Mouse (Mus musculus) myocyte (in vitro differentiated cells): ENCODE results near the gene Jmjd4. TPM values are rescaled to one million over a fixed set of nuclear protein-coding genes. Genes with fewer than 3 reads are reported as not detected.

Source experiments
- H3K27me3 ChIP-seq: one replicate; pipeline ENCODE4 v1.6.1; 2011; ENCODE audit not compliant: control insufficient read depth, insufficient read depth, insufficient read length
- H3K36me3 ChIP-seq: one replicate; pipeline ENCODE4 v1.6.1; 2011; ENCODE audit not compliant: control insufficient read depth, insufficient read depth
- H3K4me2 ChIP-seq: one replicate; pipeline ENCODE4 v1.6.1; 2011; ENCODE audit warnings: low read depth, control low read depth
- H3K4me3 ChIP-seq: one replicate; pipeline ENCODE4 v1.5.1; 2011; ENCODE audit warnings: mild to moderate bottlenecking, control low read depth, moderate library complexity
- H3K79me2 ChIP-seq: one replicate; pipeline ENCODE4 v1.6.1; 2011; ENCODE audit not compliant: control insufficient read depth, insufficient read depth
- H3ac ChIP-seq: one replicate; pipeline ENCODE4 v1.6.1; 2011; ENCODE audit not compliant: control insufficient read depth, insufficient read length
- CEBPB ChIP-seq: IDR thresholded peaks from 2 replicates; pipeline ENCODE4 v1.6.1; 2011; ENCODE audit warnings: mild to moderate bottlenecking, moderate library complexity; ENCODE audit not compliant: poor library complexity, insufficient read depth, severe bottlenecking
- E2F4 ChIP-seq: IDR thresholded peaks from one replicate; pipeline ENCODE4 v1.6.1; 2011; ENCODE audit warnings: mild to moderate bottlenecking, control low read depth, moderate library complexity; ENCODE audit not compliant: insufficient read depth
- MAX ChIP-seq: IDR thresholded peaks from one replicate; pipeline ENCODE4 v1.6.1; 2011; ENCODE audit warnings: low read depth, mild to moderate bottlenecking, control low read depth
- MYOD1 ChIP-seq, 3 experiments: IDR thresholded peaks; one replicate each; pipeline ENCODE4 v1.6.1; 2011; ENCODE audit warnings: control low read depth in 2 of 3, low read depth in 2 of 3, mild to moderate bottlenecking in 2 of 3, moderate library complexity in 1 of 3; ENCODE audit not compliant: insufficient read length in 2 of 3, control insufficient read depth in 1 of 3
- MYOG ChIP-seq, 3 experiments: IDR thresholded peaks; one replicate each; pipeline ENCODE4 v1.6.1; 2011; ENCODE audit warnings: control low read depth in 2 of 3, low read depth in 2 of 3, mild to moderate bottlenecking in 2 of 3; ENCODE audit not compliant: insufficient read length in 2 of 3, control insufficient read depth in 1 of 3, insufficient read depth in 1 of 3
- POLR2A ChIP-seq: IDR thresholded peaks from one replicate; pipeline ENCODE4 v1.6.1; 2011; ENCODE audit warnings: low read depth, mild to moderate bottlenecking, control low read depth, moderate library complexity; ENCODE audit not compliant: insufficient read length
- POLR2AphosphoS2 ChIP-seq: IDR thresholded peaks from one replicate; pipeline ENCODE4 v1.6.1; 2011; ENCODE audit warnings: low read depth, control low read depth; ENCODE audit not compliant: insufficient read length
- REST ChIP-seq: IDR thresholded peaks from one replicate; pipeline ENCODE4 v1.6.1; 2011; ENCODE audit warnings: mild to moderate bottlenecking, control low read depth, moderate library complexity; ENCODE audit not compliant: insufficient read depth, insufficient read length
- SRF ChIP-seq: IDR thresholded peaks from one replicate; pipeline ENCODE4 v1.6.1; 2011; ENCODE audit warnings: low read depth; ENCODE audit not compliant: control insufficient read depth, insufficient read length
- TCF12 ChIP-seq: IDR thresholded peaks from one replicate; pipeline ENCODE4 v1.6.1; 2011; ENCODE audit warnings: mild to moderate bottlenecking, control low read depth; ENCODE audit not compliant: poor library complexity, insufficient read depth, severe bottlenecking
- TCF3 ChIP-seq: IDR thresholded peaks from one replicate; pipeline ENCODE4 v1.6.1; 2011; ENCODE audit warnings: low read depth, control low read depth; ENCODE audit not compliant: insufficient read length
- USF1 ChIP-seq: IDR thresholded peaks from one replicate; pipeline ENCODE4 v1.6.1; 2011; ENCODE audit warnings: low read depth, mild to moderate bottlenecking, control low read depth, moderate library complexity
- polyA plus RNA-seq: library from polyadenylated mRNA; unstranded; fragments of >200 nt; fragmentation: generic; extraction: Trizol; gene quantifications from one replicate; pipeline ENCODE4 v1.2.1, GENCODE M21; 2012; ENCODE audit warnings: missing spikeins

Gene Jmjd4
- polyA plus RNA-seq, 1 experiment: 4.5 TPM

GRCm38 (mm10) chr11:59477240-59477639 is 27.4 kb downstream of the Jmjd4 start:
- H3K4me3 ChIP-seq: no peak overlapping the region
- H3ac ChIP-seq: no peak overlapping the region
- H3K27me3 ChIP-seq: no peaks in the 10 kb centered on the region
- TF ChIP-seq USF1 (peak; percentile 32), MYOD1 (IDR thresholded peaks at IDR 0.05; ENCODE audit: control insufficient read depth in 1 of 3, insufficient read length in 2 of 3, low read depth in 2 of 3) (no peak)
- H3K79me2 ChIP-seq: no peaks in the 10 kb centered on the region
- H3K36me3 ChIP-seq: no peaks in the 10 kb centered on the region
- H3K4me2 ChIP-seq: no peak overlapping the region

- Histone ChIP-seq H3K4me3 (no peak overlapping the region), H3K79me2 (no peaks in the 10 kb centered on the region), H3K4me2 (no peak overlapping the region), H3ac (no peak overlapping the region), H3K36me3 (peaks cover 6% of the 10 kb centered on the region), H3K27me3 (no peaks in the 10 kb centered on the region)
- TF ChIP-seq TCF3 (no peak), E2F4 (no peak), CEBPB (no peak), MYOG (IDR thresholded peaks at IDR 0.05; ENCODE audit: control insufficient read depth in 1 of 3, insufficient read depth in 1 of 3, insufficient read length in 2 of 3, low read depth in 2 of 3) (no peak), TCF12 (no peak), MAX (no peak), USF1 (no peak)
Measured at GRCm38 (mm10) chr11:59483212-59483611, 33.4 kb downstream of the Jmjd4 start.

- H3K36me3 ChIP-seq: peaks cover 6% of the 10 kb centered on the region
- H3K4me2 ChIP-seq: no peak overlapping the region
Measured at GRCm38 (mm10) chr11:59485641-59486040, 35.8 kb downstream of the Jmjd4 start.

GRCm38 (mm10) chr11:59486222-59486621 is 36.4 kb downstream of the Jmjd4 start:
- Histone ChIP-seq H3K4me3 (no peak overlapping the region), H3K27me3 (no peaks in the 10 kb centered on the region)

More at GRCm38 (mm10) chr11:59485641-59486040, 35.8 kb downstream of the Jmjd4 start:
- Histone ChIP-seq H3K27me3 (no peaks in the 10 kb centered on the region), H3ac (no peak overlapping the region), H3K4me3 (no peak overlapping the region), H3K79me2 (no peaks in the 10 kb centered on the region)
- TF ChIP-seq TCF12 (no peak), POLR2AphosphoS2 (peak; percentile 43), E2F4 (no peak), REST (no peak)

DNA sequence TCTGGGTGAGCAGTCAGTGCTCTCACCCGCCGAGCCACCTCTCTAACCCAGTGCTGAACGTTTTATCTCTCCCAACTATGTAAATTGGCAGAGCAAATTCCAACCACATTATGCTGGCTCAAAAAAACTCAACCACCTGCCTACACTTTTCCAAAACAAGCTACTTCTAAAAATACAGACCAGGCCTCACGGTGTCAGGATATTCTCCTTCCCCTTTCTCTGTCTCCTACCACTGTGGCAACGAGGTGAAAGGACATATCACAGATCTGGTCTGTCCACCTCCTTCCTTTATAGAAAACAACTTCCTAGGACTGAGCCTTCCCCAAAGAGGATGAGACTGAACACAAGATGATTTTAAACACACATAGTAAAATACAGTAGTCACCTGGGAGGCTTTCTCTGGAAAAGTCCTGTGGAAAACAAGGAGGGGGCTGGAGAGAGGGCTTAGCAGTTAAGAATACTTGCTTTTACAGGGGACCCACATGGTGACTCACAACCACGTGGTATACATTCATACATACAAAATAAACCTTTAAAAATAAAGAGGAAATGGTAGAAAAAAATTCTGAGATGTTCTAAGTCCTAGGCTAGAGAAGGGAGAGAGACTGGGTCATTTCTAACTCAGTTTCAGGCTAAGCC is 46.9 kb downstream of the Jmjd4 start:
- Histone ChIP-seq H3ac (no peak overlapping the region), H3K4me3 (no peak overlapping the region), H3K79me2 (peaks cover 3% of the 10 kb centered on the region), H3K27me3 (no peaks in the 10 kb centered on the region), H3K4me2 (peak overlapping the region; percentile 34), H3K36me3 (peaks cover 51% of the 10 kb centered on the region)
- TF ChIP-seq USF1: no peak
- TF ChIP-seq SRF: no peak
- no peak for TF ChIP-seq REST
- no peak for TF ChIP-seq MYOD1 (IDR thresholded peaks at IDR 0.05; ENCODE audit: control insufficient read depth in 1 of 3, insufficient read length in 2 of 3, low read depth in 2 of 3)
- TF ChIP-seq E2F4: no peak
- no peak for TF ChIP-seq CEBPB
- TF ChIP-seq MYOG (IDR thresholded peaks at IDR 0.05; ENCODE audit: control insufficient read depth in 1 of 3, insufficient read depth in 1 of 3, insufficient read length in 2 of 3, low read depth in 2 of 3): no peak
- no peak for TF ChIP-seq POLR2A
- TF ChIP-seq MAX: no peak
- TF ChIP-seq TCF12: no peak
- TF ChIP-seq TCF3: no peak

More at GRCm38 (mm10) chr11:59486222-59486621, 36.4 kb downstream of the Jmjd4 start:
- H3K79me2 ChIP-seq: no peaks in the 10 kb centered on the region
- no peak for TF ChIP-seq MYOG (IDR thresholded peaks at IDR 0.05; ENCODE audit: control insufficient read depth in 1 of 3, insufficient read depth in 1 of 3, insufficient read length in 2 of 3, low read depth in 2 of 3)
- TF ChIP-seq POLR2A: no peak
- TF ChIP-seq SRF: no peak
- TF ChIP-seq E2F4: no peak
- no peak for TF ChIP-seq TCF12
- no peak for TF ChIP-seq POLR2AphosphoS2
- no peak for TF ChIP-seq REST
- no peak for TF ChIP-seq MAX
- no peak for TF ChIP-seq TCF3
- TF ChIP-seq CEBPB: no peak
- TF ChIP-seq USF1: no peak
- no peak for TF ChIP-seq MYOD1 (IDR thresholded peaks at IDR 0.05; ENCODE audit: control insufficient read depth in 1 of 3, insufficient read length in 2 of 3, low read depth in 2 of 3)
- H3ac ChIP-seq: no peak overlapping the region
- no peak overlapping the region for H3K4me2 ChIP-seq
- H3K36me3 ChIP-seq: peaks cover 6% of the 10 kb centered on the region
